ENCODE assay signal across 9 mouse cellular contexts in genomic region chr2:43816788-43817581, GRCm38 (mm10).
DNase-seq lines count a peak whose midpoint lies in the region; ATAC-seq and TF ChIP-seq lines count a peak whose summit lies in the region.
"Had no signal": no experiment of that assay in that cellular context is flagged by ENCODE, and none has a peak within 500 bp of the region (broad histone marks: within the 10 kb centered on the region; RNA-seq: fewer than 3 reads in every experiment).

No protein-coding gene starts in this region.

- H3K36me3 ChIP-seq in lung, postnatal 0 days (ENCODE audit: insufficient read depth, low read length) = no peaks in the 10 kb centered on the region

- peak; percentile 15 for DNase-seq in Muller cell, postnatal 12 days (ENCODE audit: inconsistent ontology term)
- peak; percentile 28 to 57 for DNase-seq in cerebellum, adult 18-20 months
- DNase-seq in gastrocnemius, postnatal 14 days = peak; percentile 33
- peak; percentile 55 to 67 for DNase-seq in left cerebral cortex, adult 18-20 months (ENCODE audit: low spot score in 2 of 2)
- DNase-seq in lung, postnatal 0 days (ENCODE audit: low spot score) = no peak
- DNase-seq in lung, postnatal 10 days = no peak
- no peak for DNase-seq in kidney, postnatal 14 days

- no peaks in the 10 kb centered on the region for H3K4me1 ChIP-seq in lung, postnatal 0 days (ENCODE audit: insufficient read depth, low read depth, low read length)

- H3K9me3 ChIP-seq in lung, postnatal 0 days (ENCODE audit: low read length) = no peaks in the 10 kb centered on the region

- no peak overlapping the region for H3K27ac ChIP-seq in lung, postnatal 0 days (ENCODE audit: low read length)
- H3K27ac ChIP-seq: kidney, postnatal 0 days had no signal

- H3K4me2 ChIP-seq in lung, postnatal 0 days (replicated peaks; ENCODE audit: low read depth, low read length) = no peak overlapping the region

- no peak overlapping the region for H3K9ac ChIP-seq in lung, postnatal 0 days (replicated peaks; ENCODE audit: low read depth)

- WGBS in lung, postnatal 0 days = 82% methylated on average over 8 of the region's 8 CpGs

- H3K27me3 ChIP-seq in lung, postnatal 0 days (replicated peaks; ENCODE audit: insufficient read depth, low read length) = no peaks in the 10 kb centered on the region

- intact Hi-C loops in gastrocnemius, postnatal 14 days (cut with DNase I; ENCODE audit: low total_unique reads) = no loop called here

- ATAC-seq in activated CD4-positive, CD25-positive, alpha-beta regulatory T cell, adult 4 months = no peak
- no peak for ATAC-seq in lung, postnatal 0 days

- TF ChIP-seq EP300 in lung, postnatal 0 days (IDR thresholded peaks at IDR 0.05) = no peak

- no peak for TF ChIP-seq CTCF in lung, postnatal 0 days (IDR thresholded peaks at IDR 0.05)

- no peak overlapping the region for H3K4me3 ChIP-seq in lung, postnatal 0 days (ENCODE audit: low read depth, low read length)

Comparison
In these comparisons a context has a peak if more than half of its experiments do, and no peak if none do; other contexts are left out.
1. DNase-seq: peak in Muller cell, postnatal 12 days (single experiment), cerebellum, adult 18-20 months (2 of 2), gastrocnemius, postnatal 14 days (single experiment) and left cerebral cortex, adult 18-20 months (2 of 2); none in lung, postnatal 0 days (single experiment), lung, postnatal 10 days (single experiment) and kidney, postnatal 14 days (single experiment).